In genomic region chr5:125441234-125442114, GRCm38 (mm10) we compare ENCODE assay signal across 8 mouse cellular contexts. TPM values are rescaled to one million over a fixed set of nuclear protein-coding genes. Genes with fewer than 3 reads are reported as not detected.
DNase-seq lines count a peak whose midpoint lies in the region; ATAC-seq and TF ChIP-seq lines count a peak whose summit lies in the region.

Bri3bp (plus strand) TSS chr5:125441568.

- ATAC-seq in kidney, embryonic 14.5 days (ENCODE audit: low FRiP score, low TSS enrichment), result peak; percentile 96
- peak; percentile 90 for ATAC-seq in liver, embryonic 12.5 days

- no peaks in the 10 kb centered on the region for H3K27me3 ChIP-seq in embryonic facial prominence, embryonic 10.5 days (replicated peaks; ENCODE audit: low read depth, poor library complexity, severe bottlenecking)
- no peaks in the 10 kb centered on the region for H3K27me3 ChIP-seq in heart, embryonic 10.5 days (ENCODE audit: insufficient read depth, poor library complexity, severe bottlenecking)
- no peaks in the 10 kb centered on the region for H3K27me3 ChIP-seq in kidney, embryonic 14.5 days (ENCODE audit: control insufficient read depth, insufficient read depth, low read length)
- no peaks in the 10 kb centered on the region for H3K27me3 ChIP-seq in liver, embryonic 12.5 days (replicated peaks)
- no peaks in the 10 kb centered on the region for H3K27me3 ChIP-seq in testis, adult 2 months (ENCODE audit: control insufficient read depth, insufficient read depth, low read length)

- H3K9me3 ChIP-seq in embryonic facial prominence, embryonic 10.5 days, result no peaks in the 10 kb centered on the region
- no peaks in the 10 kb centered on the region for H3K9me3 ChIP-seq in heart, embryonic 10.5 days
- no peaks in the 10 kb centered on the region for H3K9me3 ChIP-seq in kidney, embryonic 14.5 days (ENCODE audit: control insufficient read depth, low read length)
- no peaks in the 10 kb centered on the region for H3K9me3 ChIP-seq in liver, embryonic 12.5 days (replicated peaks)

- peak within 1 kb of the TSS; percentile 81 for H3K9ac ChIP-seq in kidney, embryonic 14.5 days (ENCODE audit: low read depth, low read length)
- H3K9ac ChIP-seq in liver, embryonic 12.5 days, result peak within 1 kb of the TSS; percentile 94

- no peak; the same call in 1 of the 2 replicates for TF ChIP-seq POLR2A in testis, adult 2 months (IDR thresholded peaks at IDR 0.05; ENCODE audit: control insufficient read depth, low read depth, low read length)

- peaks cover 33% of the 10 kb centered on the region for H3K36me3 ChIP-seq in embryonic facial prominence, embryonic 10.5 days (replicated peaks)
- peaks cover 14% of the 10 kb centered on the region; the same call in 1 of the 2 replicates for H3K36me3 ChIP-seq in heart, embryonic 10.5 days
- no peaks in the 10 kb centered on the region; the same call in 1 of the 2 replicates for H3K36me3 ChIP-seq in kidney, embryonic 14.5 days (ENCODE audit: control insufficient read depth, insufficient read depth, low read length)
- peaks cover 6% of the 10 kb centered on the region for H3K36me3 ChIP-seq in liver, embryonic 12.5 days
- no peaks in the 10 kb centered on the region for H3K36me3 ChIP-seq in testis, adult 2 months (ENCODE audit: control insufficient read depth, insufficient read depth, low read length)

- peaks cover 23% of the 10 kb centered on the region for H3K4me1 ChIP-seq in embryonic facial prominence, embryonic 10.5 days
- H3K4me1 ChIP-seq in heart, embryonic 10.5 days, result peaks cover 21% of the 10 kb centered on the region
- 0 out of 2 replicates have a peak, but pooled peaks cover 9% of the 10 kb centered on the region for H3K4me1 ChIP-seq in kidney, embryonic 14.5 days (ENCODE audit: control insufficient read depth, insufficient read depth, low read length)
- peaks cover 70% of the 10 kb centered on the region for H3K4me1 ChIP-seq in liver, embryonic 12.5 days
- H3K4me1 ChIP-seq in testis, adult 2 months (ENCODE audit: control insufficient read depth, insufficient read depth, low read length), result peaks cover 12% of the 10 kb centered on the region

- H3K4me3 ChIP-seq in embryonic facial prominence, embryonic 10.5 days, result peak within 1 kb of the TSS; percentile 93
- peak within 1 kb of the TSS; percentile 91 for H3K4me3 ChIP-seq in heart, embryonic 10.5 days
- peak within 1 kb of the TSS; percentile 80 for H3K4me3 ChIP-seq in kidney, embryonic 14.5 days (ENCODE audit: low read length)
- H3K4me3 ChIP-seq in liver, embryonic 12.5 days, result peak within 1 kb of the TSS; percentile 96
- peak within 1 kb of the TSS; percentile 93 for H3K4me3 ChIP-seq in testis, adult 2 months (ENCODE audit: control insufficient read depth, low read depth, low read length)

- TF ChIP-seq CTCF in testis, adult 2 months (IDR thresholded peaks at IDR 0.05; ENCODE audit: control insufficient read depth, insufficient read depth, insufficient replicate concordance, low read depth, low read length), result no peak

- peak; percentile 88 for DNase-seq in A20 (ENCODE audit: low read depth, low spot score)
- DNase-seq in adrenal gland, adult 18-20 months (ENCODE audit: low spot score in 2 of 2), result peak; percentile 56 to 58
- DNase-seq in embryonic facial prominence, embryonic 10.5 days (ENCODE audit: low spot score), result peak; percentile 91
- peak; percentile 87 for DNase-seq in heart, embryonic 10.5 days (ENCODE audit: low spot score)
- DNase-seq in neural tube, embryonic 10.5 days (ENCODE audit: extremely low spot score, low spot score), result peak; percentile 88

- under 1% methylated on average over 97 of the region's 97 CpGs for WGBS in embryonic facial prominence, embryonic 10.5 days
- WGBS in heart, embryonic 10.5 days, result under 1% methylated on average over 91 of the region's 97 CpGs
- WGBS in kidney, embryonic 14.5 days, result under 1% methylated on average over 71 of the region's 97 CpGs
- 1% methylated on average over 86 of the region's 97 CpGs for WGBS in liver, embryonic 12.5 days (ENCODE audit: insufficient replicate concordance)

- peak within 1 kb of the TSS; percentile 84 for H3K4me2 ChIP-seq in kidney, embryonic 14.5 days (replicated peaks; ENCODE audit: low read depth, low read length)
- H3K4me2 ChIP-seq in liver, embryonic 12.5 days, result peak within 1 kb of the TSS; percentile 100

- peak within 1 kb of the TSS; percentile 97 for H3K27ac ChIP-seq in embryonic facial prominence, embryonic 10.5 days (replicated peaks)
- H3K27ac ChIP-seq in heart, embryonic 10.5 days, result peak within 1 kb of the TSS; percentile 97
- peak within 1 kb of the TSS; percentile 82; the same call in 1 of the 2 replicates for H3K27ac ChIP-seq in kidney, embryonic 14.5 days (ENCODE audit: low read depth, low read length)
- peak within 1 kb of the TSS; percentile 84 for H3K27ac ChIP-seq in liver, embryonic 12.5 days
- H3K27ac ChIP-seq in testis, adult 2 months (ENCODE audit: control insufficient read depth, insufficient read depth, low read depth, low read length), result peak within 1 kb of the TSS; percentile 89

RNA-seq across cellular contexts. Expression of gene Bri3bp, which starts in this region (rescaled TPM):
- 10 to 100 TPM; 18.7 to 32.1 TPM for total RNA-seq in adrenal gland, adult 18-20 months (2021)
- polyA plus RNA-seq in embryonic facial prominence, embryonic 10.5 days (2016; fragmentation: Nextera tagmentation; extraction: Ambion mirVana), result 50.9 and 52.2 TPM in 2 replicates
- 45.6 and 52.9 TPM in 2 replicates for polyA plus RNA-seq in heart, embryonic 10.5 days (2016; fragmentation: Nextera tagmentation; extraction: Ambion mirVana)
- 29.6 and 39.8 TPM in 2 replicates for polyA plus RNA-seq in kidney, embryonic 14.5 days (2014; fragmentation: Nextera tagmentation; extraction: Ambion mirVana)
- 44.0 and 44.1 TPM in 2 replicates for polyA plus RNA-seq in liver, embryonic 12.5 days (2016; fragmentation: Nextera tagmentation; extraction: Ambion mirVana)
- 41.4 and 42.7 TPM in 2 replicates for polyA plus RNA-seq in testis, adult 2 months (2012; rRNA removed)

Comparison
In these comparisons a context has a peak if more than half of its experiments do, and no peak if none do; other contexts are left out.
1. Peak in every context shown above with its lines: DNase-seq, ATAC-seq, H3K4me3 ChIP-seq and H3K27ac ChIP-seq.